Mouse (Mus musculus) MEL (cell line): Measurements from ENCODE around the gene Hoxd11. TPM values are rescaled to one million over a fixed set of nuclear protein-coding genes. Genes with fewer than 3 reads are reported as not detected.

Experiments
- DNase-seq: peaks from one replicate; pipeline ENCODE4 v3.0.0; 2011; ENCODE audit warnings: low read depth, low spot score
- H3K27ac ChIP-seq: 2 replicates; pipeline ENCODE4 v1.5.1; 2012; ENCODE audit warnings: low read depth, mild to moderate bottlenecking, control low read depth, low read length, moderate library complexity; ENCODE audit not compliant: control insufficient read depth
- H3K27me3 ChIP-seq, 2 experiments: fragments of 150-350 bp in 1 of 2; sonication (generic) in 1 of 2; 2 replicates each; pipeline ENCODE4 v1.6.1; 2012; ENCODE audit warnings: low read length in 2 of 2, mild to moderate bottlenecking in 2 of 2, improper control_type of control experiment in 1 of 2, moderate library complexity in 1 of 2; ENCODE audit not compliant: insufficient read depth in 2 of 2, control insufficient read depth in 1 of 2
- H3K36me3 ChIP-seq, 2 experiments: 2 replicates each; pipeline ENCODE4 v1.6.1; 2012 to 2014; ENCODE audit warnings: low read length in 2 of 2, improper control_type of control experiment in 1 of 2, inconsistent platforms in 1 of 2, mild to moderate bottlenecking in 1 of 2; ENCODE audit not compliant: insufficient read depth in 2 of 2, control insufficient read depth in 1 of 2
- H3K4me1 ChIP-seq, 2 experiments: fragments of 150-350 bp in 1 of 2; sonication (generic) in 1 of 2; 2 replicates each; pipeline ENCODE4 v1.6.1; 2012; ENCODE audit warnings: low read length in 2 of 2, improper control_type of control experiment in 1 of 2, mild to moderate bottlenecking in 1 of 2; ENCODE audit not compliant: insufficient read depth in 2 of 2, control insufficient read depth in 1 of 2
- H3K4me3 ChIP-seq, 2 experiments: fragments of 150-350 bp in 1 of 2; sonication (generic) in 1 of 2; 2 replicates each; pipeline ENCODE4 v1.5.1; 2012; ENCODE audit warnings: low read depth in 2 of 2, low read length in 2 of 2, mild to moderate bottlenecking in 2 of 2, moderate library complexity in 2 of 2, control low read depth in 1 of 2, improper control_type of control experiment in 1 of 2; ENCODE audit not compliant: control insufficient read depth in 1 of 2, insufficient read depth in 1 of 2
- H3K79me2 ChIP-seq: 2 replicates; pipeline ENCODE4 v1.6.1; 2012; ENCODE audit warnings: mild to moderate bottlenecking, low read length, moderate library complexity; ENCODE audit not compliant: control insufficient read depth, poor library complexity, insufficient read depth
- H3K9ac ChIP-seq: 2 replicates; pipeline ENCODE4 v1.6.1; 2012; ENCODE audit warnings: low read depth, mild to moderate bottlenecking, control low read depth, low read length, moderate library complexity; ENCODE audit not compliant: control insufficient read depth, poor library complexity, severe bottlenecking
- H3K9me3 ChIP-seq: fragments of 150-350 bp; sonication (generic); replicated peaks from 2 replicates; pipeline ENCODE4 v1.6.1; 2012; ENCODE audit warnings: mild to moderate bottlenecking, low read length, improper control_type of control experiment, moderate library complexity; ENCODE audit not compliant: insufficient read depth
- CTCF ChIP-seq, 3 experiments: IDR thresholded peaks in 2 of 3; conservative IDR thresholded peaks in 1 of 3; 2 replicates each; pipeline ENCODE4 v1.5.1; 2011 to 2012; ENCODE audit warnings: low read length in 3 of 3, low read depth in 2 of 3, mild to moderate bottlenecking in 2 of 3, improper control_type of control experiment in 1 of 3, inconsistent platforms in 1 of 3, mixed read lengths in 1 of 3, moderate library complexity in 1 of 3; ENCODE audit not compliant: control insufficient read depth in 1 of 3, insufficient read depth in 1 of 3, poor library complexity in 1 of 3, severe bottlenecking in 1 of 3
- E2F4 ChIP-seq: IDR thresholded peaks from 2 replicates; pipeline ENCODE4 v1.6.1; 2011; ENCODE audit warnings: low read depth, low read length, improper control_type of control experiment, borderline replicate concordance
- ELF1 ChIP-seq: IDR thresholded peaks from 2 replicates; pipeline ENCODE4 v1.6.1; 2014; ENCODE audit warnings: low read depth, mild to moderate bottlenecking, inconsistent platforms, low read length, improper control_type of control experiment, moderate library complexity
- EP300 ChIP-seq, 2 experiments: IDR thresholded peaks; 2 replicates each; pipeline ENCODE4 v1.6.1; 2011; ENCODE audit warnings: improper control_type of control experiment in 2 of 2, low read length in 2 of 2, low read depth in 1 of 2, mild to moderate bottlenecking in 1 of 2
- ETS1 ChIP-seq: IDR thresholded peaks from 2 replicates; pipeline ENCODE4 v1.6.1; 2012; ENCODE audit warnings: low read depth, mild to moderate bottlenecking, inconsistent platforms, low read length, improper control_type of control experiment, moderate library complexity
- GABPA ChIP-seq: IDR thresholded peaks from 2 replicates; pipeline ENCODE4 v1.6.1; 2012; ENCODE audit warnings: low read depth, mild to moderate bottlenecking, inconsistent platforms, low read length, improper control_type of control experiment, moderate library complexity
- HCFC1 ChIP-seq: IDR thresholded peaks from 2 replicates; pipeline ENCODE4 v1.6.1; 2012; ENCODE audit warnings: low read depth, mild to moderate bottlenecking, inconsistent platforms, low read length, improper control_type of control experiment, moderate library complexity
- JUND ChIP-seq: IDR thresholded peaks from 2 replicates; pipeline ENCODE4 v1.6.1; 2011; ENCODE audit warnings: low read depth, mild to moderate bottlenecking, improper control_type of control experiment, low read length
- MAZ ChIP-seq: IDR thresholded peaks from 2 replicates; pipeline ENCODE4 v1.6.1; 2012; ENCODE audit warnings: low read depth, mild to moderate bottlenecking, inconsistent platforms, low read length, improper control_type of control experiment
- MEF2A ChIP-seq: IDR thresholded peaks from 2 replicates; pipeline ENCODE4 v1.6.1; 2014; ENCODE audit warnings: low read depth, mild to moderate bottlenecking, inconsistent platforms, low read length, improper control_type of control experiment; ENCODE audit not compliant: poor library complexity, insufficient replicate concordance, severe bottlenecking; ENCODE audit errors: extremely low read depth
- MXI1 ChIP-seq: IDR thresholded peaks from 2 replicates; pipeline ENCODE4 v1.6.1; 2011; ENCODE audit warnings: mild to moderate bottlenecking, low read depth, low read length, improper control_type of control experiment
- NELFE ChIP-seq: IDR thresholded peaks from 2 replicates; pipeline ENCODE4 v1.6.1; 2011; ENCODE audit warnings: low read depth, low read length, improper control_type of control experiment
- POLR2A ChIP-seq, 2 experiments: IDR thresholded peaks; 2 replicates each; pipeline ENCODE4 v1.6.1; 2011 to 2012; ENCODE audit warnings: low read length in 2 of 2, mild to moderate bottlenecking in 2 of 2, control low read depth in 1 of 2, improper control_type of control experiment in 1 of 2, low read depth in 1 of 2, moderate library complexity in 1 of 2; ENCODE audit not compliant: control insufficient read depth in 1 of 2, insufficient read depth in 1 of 2, poor library complexity in 1 of 2
- POLR2AphosphoS2 ChIP-seq: IDR thresholded peaks from 2 replicates; pipeline ENCODE4 v1.6.1; 2011; ENCODE audit warnings: low read length, improper control_type of control experiment
- POLR2AphosphoS5 ChIP-seq: IDR thresholded peaks from 2 replicates; pipeline ENCODE4 v1.6.1; 2012; ENCODE audit warnings: low read depth, borderline replicate concordance, mild to moderate bottlenecking, inconsistent platforms, low read length, moderate library complexity, mixed read lengths
- RAD21 ChIP-seq: IDR thresholded peaks from 2 replicates; pipeline ENCODE4 v1.6.1; 2011; ENCODE audit warnings: mild to moderate bottlenecking, low read depth, low read length, improper control_type of control experiment
- RCOR1 ChIP-seq: IDR thresholded peaks from 2 replicates; pipeline ENCODE4 v1.6.1; 2012; ENCODE audit warnings: low read depth, mild to moderate bottlenecking, inconsistent platforms, low read length, improper control_type of control experiment
- SIN3A ChIP-seq: IDR thresholded peaks from 2 replicates; pipeline ENCODE4 v1.6.1; 2012; ENCODE audit warnings: low read length, improper control_type of control experiment, inconsistent platforms
- USF1 ChIP-seq: IDR thresholded peaks from 2 replicates; pipeline ENCODE4 v1.6.1; 2014; ENCODE audit warnings: low read depth, mild to moderate bottlenecking, inconsistent platforms, low read length, improper control_type of control experiment, moderate library complexity
- USF2 ChIP-seq, 2 experiments: IDR thresholded peaks; 2 replicates each; pipeline ENCODE4 v1.6.1; 2011 to 2012; ENCODE audit warnings: improper control_type of control experiment in 2 of 2, low read length in 2 of 2, borderline replicate concordance in 1 of 2, inconsistent platforms in 1 of 2, low read depth in 1 of 2, mild to moderate bottlenecking in 1 of 2; ENCODE audit not compliant: insufficient read depth in 1 of 2
- ZKSCAN1 ChIP-seq: IDR thresholded peaks from 2 replicates; pipeline ENCODE4 v1.6.1; 2012; ENCODE audit warnings: low read depth, mild to moderate bottlenecking, inconsistent platforms, low read length, improper control_type of control experiment, moderate library complexity
- ZMIZ1 ChIP-seq: IDR thresholded peaks from 2 replicates; pipeline ENCODE4 v1.6.1; 2012; ENCODE audit warnings: low read depth, mild to moderate bottlenecking, inconsistent platforms, low read length, improper control_type of control experiment, moderate library complexity
- ZNF384 ChIP-seq: IDR thresholded peaks from 2 replicates; pipeline ENCODE4 v1.6.1; 2012; ENCODE audit warnings: low read depth, mild to moderate bottlenecking, inconsistent platforms, low read length, improper control_type of control experiment
- polyA plus RNA-seq, 2 experiments: library from polyadenylated mRNA; stranded (reverse) in 1 of 2; unstranded in 1 of 2; fragments of >175 nt in 1 of 2; fragments of >200 nt in 1 of 2; gene quantifications; 2 replicates each; pipeline versions ENCODE4 v1.2.1 to v1.2.4; 2012; ENCODE audit warnings: low replicate concordance in 2 of 2, low read depth in 1 of 2; ENCODE audit not compliant: insufficient read length in 2 of 2, insufficient read depth in 1 of 2, missing spikeins in 1 of 2
- total RNA-seq: library from RNA; depleted of rRNA; stranded (reverse); fragments of 300-350 nt; gene quantifications from 2 replicates; pipeline ENCODE4 v1.2.3, GENCODE M21; 2012

The Hoxd11 gene
- total and polyA plus RNA-seq, 3 experiments = not detected

DNA sequence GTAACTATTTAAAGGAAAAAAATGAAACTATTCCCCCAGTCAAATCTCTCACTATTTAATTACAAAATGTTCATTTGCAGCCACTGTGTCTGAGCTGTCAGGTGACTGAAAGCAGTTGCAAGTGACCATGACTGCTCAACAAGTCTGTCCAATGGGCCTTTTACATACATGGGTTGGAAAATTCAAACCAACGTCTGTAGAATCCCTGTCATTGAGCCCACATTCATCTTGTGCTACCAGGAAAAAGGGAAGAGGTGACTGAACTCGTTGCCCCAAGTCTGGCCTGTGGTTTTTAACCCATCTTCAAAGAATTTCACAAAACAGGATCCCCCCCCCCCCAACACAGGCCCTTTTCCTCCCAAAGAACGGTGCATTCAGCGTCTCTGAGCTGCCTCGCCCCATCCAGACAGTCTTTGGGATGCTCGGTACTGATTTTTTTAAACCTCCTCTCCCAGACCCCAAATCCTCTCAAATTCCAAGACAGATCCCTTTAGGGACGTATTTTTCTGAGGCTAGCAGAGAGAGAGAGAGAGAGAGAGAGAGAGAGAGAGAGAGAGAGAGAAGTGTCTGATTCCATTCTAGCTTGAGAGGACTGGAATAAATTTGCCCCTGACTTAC lies 16.6 kb downstream of the Hoxd11 start:
- H3K9ac ChIP-seq = no peak overlapping the region
- H3K27me3 ChIP-seq = no peaks in the 10 kb centered on the region; a peak in 2 of 4 replicates

DNA sequence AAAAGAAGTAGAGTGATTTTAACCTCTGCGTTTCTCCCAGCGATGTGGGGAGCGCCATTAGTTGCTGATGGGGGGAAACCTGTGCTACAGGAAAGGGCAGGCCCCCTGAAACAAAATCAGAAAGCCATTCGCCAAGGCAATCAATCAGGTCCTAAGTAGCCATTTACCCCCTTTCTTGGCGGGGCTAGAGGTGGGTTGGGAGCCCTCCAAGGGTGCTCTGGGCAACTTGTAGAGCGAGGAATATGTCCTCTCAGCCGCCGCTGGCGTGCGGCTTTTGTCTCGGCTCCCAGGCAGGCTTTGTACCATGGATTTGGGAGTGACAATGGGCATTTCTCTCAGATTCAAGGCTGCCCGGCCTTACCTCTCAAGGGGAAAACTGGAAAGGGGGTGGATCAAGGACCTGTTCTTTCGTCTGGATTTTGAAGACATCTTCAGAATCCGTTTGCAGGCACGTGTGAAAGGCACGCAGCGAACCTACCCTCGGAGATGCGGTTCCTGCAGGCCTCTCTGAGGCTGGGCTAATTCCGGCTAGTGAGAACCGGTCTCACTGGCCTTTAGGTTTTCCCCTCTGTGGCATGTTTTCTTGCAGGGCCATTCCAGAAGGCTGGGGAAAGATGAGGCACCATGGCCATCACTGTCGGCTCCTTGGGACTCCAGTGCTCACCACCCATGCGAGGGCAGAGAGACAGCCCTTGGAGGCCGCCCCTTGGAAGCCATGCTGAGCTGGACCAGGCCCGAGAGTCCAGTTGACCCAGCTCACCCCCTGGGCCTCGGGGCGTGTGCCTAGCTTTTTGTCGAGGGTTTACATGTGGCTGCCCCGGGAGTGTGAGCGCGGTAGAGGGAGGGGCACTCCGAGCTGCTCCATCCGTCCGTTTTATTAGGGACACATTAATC lies 17.3 kb downstream of the Hoxd11 start:
- H3K9ac ChIP-seq = no peak overlapping the region
- TF ChIP-seq EP300 (IDR thresholded peaks at IDR 0.05; ENCODE audit: low read depth in 1 of 2, low read length in 2 of 2) (no peak), NELFE (no peak), POLR2A (IDR thresholded peaks at IDR 0.05; ENCODE audit: control insufficient read depth in 1 of 2, insufficient read depth in 1 of 2, low read depth in 1 of 2, low read length in 2 of 2, poor library complexity in 1 of 2) (no peak), ZNF384 (no peak), POLR2AphosphoS2 (no peak), USF2 (IDR thresholded peaks at IDR 0.05; ENCODE audit: borderline replicate concordance in 1 of 2, insufficient read depth in 1 of 2, low read depth in 1 of 2, low read length in 2 of 2) (no peak), MEF2A (no peak), MXI1 (no peak), ETS1 (no peak), USF1 (no peak), RAD21 (no peak), CTCF (IDR thresholded peaks at IDR 0.05 in 2 of 3, conservative IDR thresholded peaks at IDR 0.05 in 1 of 3; ENCODE audit: control insufficient read depth in 1 of 3, insufficient read depth in 1 of 3, low read depth in 2 of 3, low read length in 3 of 3, poor library complexity in 1 of 3, severe bottlenecking in 1 of 3) (no peak), GABPA (no peak), POLR2AphosphoS5 (no peak), JUND (no peak), ZMIZ1 (no peak), E2F4 (no peak), ZKSCAN1 (no peak), SIN3A (no peak)
- no peak for DNase-seq
- no peak overlapping the region for H3K4me3 ChIP-seq
- no peaks in the 10 kb centered on the region for H3K9me3 ChIP-seq
- no peaks in the 10 kb centered on the region; a peak in 2 of 4 replicates for H3K27me3 ChIP-seq
- H3K36me3 ChIP-seq = no peaks in the 10 kb centered on the region
- H3K79me2 ChIP-seq = no peaks in the 10 kb centered on the region
- no peaks in the 10 kb centered on the region for H3K4me1 ChIP-seq
- no peak overlapping the region for H3K27ac ChIP-seq

More for the DNA sequence above, 16.6 kb downstream of the Hoxd11 start:
- H3K27ac ChIP-seq = no peak overlapping the region
- H3K36me3 ChIP-seq = no peaks in the 10 kb centered on the region
- H3K9me3 ChIP-seq = no peaks in the 10 kb centered on the region
- no peak overlapping the region for H3K4me3 ChIP-seq
- H3K79me2 ChIP-seq = no peaks in the 10 kb centered on the region
- H3K4me1 ChIP-seq = no peaks in the 10 kb centered on the region
- DNase-seq = no peak
- TF ChIP-seq HCFC1 (no peak), MEF2A (no peak), NELFE (no peak), POLR2AphosphoS2 (no peak), ZMIZ1 (no peak), MAZ (no peak), ELF1 (no peak), RAD21 (no peak), ZNF384 (no peak), GABPA (no peak), RCOR1 (no peak)
